Mouse (Mus musculus) T-helper 2 cell (primary cell): ENCODE data around the gene Snx25.

ENCODE experiments used
- in situ Hi-C: fragments of 300-600 bp; cut with MboI, MseI; formaldehyde crosslinking; loops from one replicate; pipeline ENCODE4 v1.15.1; 2025; ENCODE audit warnings: high pct_unique_total_duplicates

Snx25 gene

GRCm38 (mm10) chr8:46022203-46022602 lies 129.8 kb downstream of the Snx25 start:
- in situ Hi-C loops: no loop called here

GRCm38 (mm10) chr8:46010746-46011680 lies 140.9 kb downstream of the Snx25 start:
- in situ Hi-C loops: no loop called here

GRCm38 (mm10) chr8:46010306-46010705 lies 141.7 kb downstream of the Snx25 start:
- in situ Hi-C loops: no loop called here

DNA sequence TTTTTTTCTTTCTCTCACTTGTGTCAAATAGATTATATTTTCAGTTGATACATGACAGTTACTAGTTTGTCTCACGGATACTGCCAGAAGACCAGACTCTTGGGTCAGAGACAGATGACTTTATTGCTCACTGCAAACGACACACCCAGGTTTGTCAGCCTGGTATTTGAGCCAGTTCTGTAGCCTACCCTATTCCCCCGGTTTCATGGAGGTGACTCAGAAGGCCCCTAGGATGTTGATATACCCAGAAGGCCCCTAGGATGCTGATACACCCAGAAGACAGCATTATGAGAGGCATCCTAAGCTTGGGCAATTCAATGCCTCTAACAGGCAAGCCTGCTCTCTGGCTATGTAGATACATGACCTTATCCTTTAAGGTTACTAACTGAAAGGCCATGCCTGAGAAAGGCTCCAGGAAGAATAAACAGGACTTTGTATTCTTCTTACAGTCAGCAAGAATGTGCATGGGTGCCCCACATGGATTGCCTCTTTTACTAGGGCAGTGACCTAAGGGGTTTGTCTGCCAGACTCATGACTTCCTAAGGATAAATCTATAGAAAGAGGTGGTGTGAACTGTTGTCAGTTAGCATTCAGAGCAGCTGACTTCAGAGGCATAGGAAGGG lies 144.8 kb downstream of the Snx25 start:
- in situ Hi-C loops: no loop called here

DNA sequence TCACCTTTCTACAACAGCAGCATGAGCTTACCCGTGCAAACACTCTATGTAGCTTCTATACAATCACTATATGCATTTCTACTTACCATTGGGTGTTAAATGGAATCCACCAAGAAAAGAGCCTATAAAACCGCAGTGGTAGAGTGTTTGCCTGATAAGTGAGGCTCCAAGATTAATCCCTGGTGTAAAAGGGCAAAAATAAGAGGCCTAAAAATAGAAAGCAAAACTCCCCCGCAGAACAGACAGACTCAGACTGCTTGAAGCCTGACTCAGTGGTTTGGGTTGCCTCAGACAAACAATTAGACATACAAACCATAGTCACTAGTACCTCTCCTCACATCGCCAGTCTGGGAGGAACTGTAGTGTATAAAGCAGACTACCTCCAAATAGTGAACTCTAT lies 146.4 kb downstream of the Snx25 start, which contains the start of gene Ankrd37:
Ankrd37 (minus strand) TSS at position 112 of the 400 bp plus-strand sequence.
- in situ Hi-C loops: no loop called here

- in situ Hi-C loops: loop anchor here (25.0 kb wide), 1 partner anchor 1712 kb away; the partner anchor contains the start of gene Cdkn2aip
Observed at GRCm38 (mm10) chr8:45999784-46000705, 151.9 kb downstream of the Snx25 start.

- in situ Hi-C loops: loop anchor here (25.0 kb wide), 1 partner anchor 1713 kb away; the partner anchor contains the start of gene Cdkn2aip
Observed at GRCm38 (mm10) chr8:45999138-45999783, 152.7 kb downstream of the Snx25 start, which contains the start of gene Lrp2bp. Gene Lrp2bp, plus strand, starts transcription at chr8:45999303.

DNA sequence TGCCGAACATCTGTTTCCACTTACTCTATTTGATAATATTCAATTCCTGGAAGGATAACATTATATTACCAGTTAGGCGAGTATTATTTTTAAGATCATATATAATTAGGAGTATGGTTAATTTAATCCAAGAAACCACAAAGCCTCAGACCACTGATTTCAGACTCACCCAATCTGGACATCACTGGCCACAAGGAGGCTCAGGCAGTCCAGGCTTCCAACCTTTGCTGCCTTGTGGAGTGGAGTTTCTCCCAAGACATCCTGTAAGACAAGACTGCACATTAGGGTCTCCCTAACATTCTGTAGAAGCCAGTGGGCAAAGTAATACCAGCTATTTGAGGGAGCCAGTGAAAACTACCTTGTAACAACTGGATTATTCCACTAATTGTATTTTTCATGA lies 153.7 kb downstream of the Snx25 start:
- in situ Hi-C loops: loop anchor here (25.0 kb wide), 1 partner anchor 1714 kb away; the partner anchor contains the start of gene Cdkn2aip

GRCm38 (mm10) chr8:45995576-45995975 lies 156.4 kb downstream of the Snx25 start:
- in situ Hi-C loops: loop anchor here (25.0 kb wide), 1 partner anchor 1717 kb away; the partner anchor contains the start of gene Cdkn2aip

- in situ Hi-C loops: loop anchor here (5.0 to 25.0 kb wide), 2 partner anchors 148 to 1718 kb away; partner anchors contain the start of gene Cdkn2aip
Observed at GRCm38 (mm10) chr8:45994111-45994510, 157.8 kb downstream of the Snx25 start.

GRCm38 (mm10) chr8:45990631-45991310 lies 161.2 kb downstream of the Snx25 start:
- in situ Hi-C loops: loop anchor here (5.0 to 25.0 kb wide), 2 partner anchors 152 to 1722 kb away; partner anchors contain the start of gene Cdkn2aip

DNA sequence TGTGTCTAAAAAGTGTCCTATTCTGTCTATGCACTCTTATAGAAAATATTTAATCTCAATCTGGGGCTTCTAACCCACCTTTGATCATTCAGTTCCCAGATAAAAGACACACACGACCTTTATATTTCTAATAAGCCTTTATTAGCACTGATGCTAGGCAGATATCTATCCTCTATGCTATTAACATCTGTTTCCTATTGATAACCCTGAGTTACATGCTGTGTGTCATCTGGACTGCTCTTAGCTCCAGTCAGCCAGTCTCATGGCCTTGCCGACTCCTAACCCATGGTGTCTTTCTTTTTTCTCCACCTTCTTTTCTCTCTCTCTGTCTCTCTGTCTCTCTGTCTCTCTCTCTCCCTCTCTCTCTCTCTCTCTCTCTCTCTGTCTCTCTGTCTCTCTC lies 163.8 kb downstream of the Snx25 start:
- in situ Hi-C loops: loop anchor here (25.0 kb wide), 1 partner anchor 1724 kb away; the partner anchor contains the start of gene Cdkn2aip

- in situ Hi-C loops: loop anchor here (25.0 kb wide), 1 partner anchor 1726 kb away; the partner anchor contains the start of gene Cdkn2aip
Observed at GRCm38 (mm10) chr8:45986665-45987064, 165.3 kb downstream of the Snx25 start.
